Mouse (Mus musculus) left cerebral cortex, adult 8-10 months (tissue): Measurements from ENCODE around the gene Dscaml1. TPM values are rescaled to one million over a fixed set of nuclear protein-coding genes. Genes with fewer than 3 reads are reported as not detected.
A peak's percentile ranks its signal among the peaks of the same experiment; 100 is the strongest.

Experiments
- DNase-seq, 2 experiments: peaks; one replicate each; pipeline ENCODE4 v3.0.0; 2022; ENCODE audit warnings: low spot score in 2 of 2
- total RNA-seq, 4 experiments: library from RNA; stranded (reverse); gene quantifications; 2 replicates each; pipeline ENCODE4 v1.2.4; 2022

Gene Dscaml1
- total RNA-seq, 4 experiments from 2014 or later, result 42.5 to 65.6 (median 47.0) TPM

DNA sequence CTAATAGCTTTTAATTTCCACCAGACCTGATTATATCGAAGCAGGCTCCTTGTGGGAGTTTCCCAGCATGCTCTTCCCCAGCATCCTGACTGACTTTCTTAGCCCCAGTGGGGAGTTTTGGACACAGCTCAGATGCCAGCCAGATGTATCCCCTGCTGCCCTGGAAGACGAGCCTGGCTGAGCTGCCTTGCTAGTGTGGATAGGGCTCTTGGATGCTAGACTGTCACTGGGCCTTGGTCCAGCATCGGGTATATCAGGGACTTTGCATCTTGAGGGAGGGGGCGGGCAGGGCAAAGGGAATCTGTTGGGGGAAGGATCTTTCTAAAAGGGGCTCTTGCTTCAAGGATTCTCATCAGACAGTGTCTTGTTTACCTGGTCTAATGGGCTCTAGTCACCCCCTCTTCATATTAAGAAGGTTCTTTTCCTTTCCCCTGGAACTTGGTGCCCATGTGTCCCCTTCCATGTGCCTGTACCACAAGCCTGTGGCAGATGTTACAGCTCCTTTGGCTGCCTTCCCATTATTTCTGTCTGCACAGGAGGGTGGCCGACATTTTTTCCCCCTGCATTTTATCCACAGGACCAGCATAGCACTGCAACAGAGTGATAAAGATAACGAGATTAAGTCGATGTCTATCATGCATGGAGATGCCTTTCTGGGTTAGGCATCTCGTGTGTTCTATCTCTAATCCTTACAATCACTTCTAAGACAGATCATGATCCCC is 28.6 kb downstream of the Dscaml1 start:
- DNase-seq, result no peak

DNA sequence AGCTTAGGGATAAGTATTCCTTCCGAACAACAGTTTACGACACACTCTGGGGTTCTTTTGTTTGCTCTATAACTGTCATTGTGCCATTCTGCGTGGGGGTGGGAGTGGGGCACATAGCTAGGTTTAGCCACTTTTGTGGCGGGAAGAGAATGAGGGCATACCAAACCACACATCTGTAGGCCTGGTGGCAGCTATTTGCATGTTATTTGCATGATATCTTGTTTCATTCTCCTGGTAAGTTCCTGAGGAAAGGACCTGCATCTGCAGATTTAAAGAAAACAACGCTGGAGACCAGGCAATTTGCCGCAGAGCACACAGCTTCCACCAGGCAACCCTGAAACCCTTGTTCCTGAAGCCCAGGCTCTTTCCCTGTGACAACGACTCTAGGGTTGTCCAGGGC is 30.8 kb downstream of the Dscaml1 start:
- no peak for DNase-seq

DNA sequence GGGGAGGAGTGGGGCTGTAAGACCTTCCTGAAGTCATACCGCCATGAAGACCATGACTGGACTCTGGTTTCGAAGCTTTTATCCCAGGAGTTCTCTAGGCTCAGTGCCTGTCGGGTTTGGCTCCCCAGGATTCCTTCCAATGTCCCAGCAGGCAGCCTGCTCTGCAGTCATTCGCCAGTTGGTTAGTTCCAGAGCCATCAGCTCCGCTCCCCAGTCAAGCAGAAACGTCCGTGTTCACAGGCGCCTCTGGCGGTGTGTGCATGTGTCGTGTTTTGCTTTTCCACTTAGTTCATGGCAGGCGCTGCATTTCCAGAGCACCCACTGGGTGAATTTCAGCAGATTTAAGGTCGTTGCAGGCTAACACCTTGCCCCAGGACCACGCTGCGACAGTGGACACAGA is 31.9 kb downstream of the Dscaml1 start:
- no peak for DNase-seq

DNA sequence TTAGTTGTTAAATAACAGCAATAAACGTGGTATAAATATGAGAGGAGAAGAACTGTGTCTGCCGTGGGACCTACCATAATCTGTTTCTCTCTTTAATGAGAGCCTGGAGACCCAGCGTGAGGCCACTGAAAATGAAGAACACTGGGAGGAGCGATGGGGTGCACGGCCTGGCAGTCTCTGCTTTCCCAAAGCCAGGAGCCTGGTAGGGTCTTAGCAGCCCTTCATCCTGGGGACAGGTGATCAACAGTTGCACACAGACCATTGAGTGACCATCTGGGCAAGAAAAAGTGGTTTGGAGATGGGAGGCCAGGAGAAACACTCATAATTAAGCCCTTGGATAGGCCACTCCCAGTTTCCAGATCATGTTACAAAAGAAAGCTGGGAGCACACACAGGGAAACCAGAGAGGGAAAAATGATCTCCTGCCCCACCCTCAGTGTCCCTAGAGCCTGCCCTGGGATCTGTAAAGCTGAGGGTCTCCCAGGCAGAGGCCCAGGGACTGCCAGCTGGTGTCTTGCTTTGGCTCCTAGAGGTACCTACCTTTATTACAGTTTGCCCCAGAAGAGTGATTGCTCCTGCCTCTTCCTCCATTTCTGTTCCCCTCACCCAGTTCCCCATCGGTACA is 39.1 kb downstream of the Dscaml1 start:
- no peak for DNase-seq

DNA sequence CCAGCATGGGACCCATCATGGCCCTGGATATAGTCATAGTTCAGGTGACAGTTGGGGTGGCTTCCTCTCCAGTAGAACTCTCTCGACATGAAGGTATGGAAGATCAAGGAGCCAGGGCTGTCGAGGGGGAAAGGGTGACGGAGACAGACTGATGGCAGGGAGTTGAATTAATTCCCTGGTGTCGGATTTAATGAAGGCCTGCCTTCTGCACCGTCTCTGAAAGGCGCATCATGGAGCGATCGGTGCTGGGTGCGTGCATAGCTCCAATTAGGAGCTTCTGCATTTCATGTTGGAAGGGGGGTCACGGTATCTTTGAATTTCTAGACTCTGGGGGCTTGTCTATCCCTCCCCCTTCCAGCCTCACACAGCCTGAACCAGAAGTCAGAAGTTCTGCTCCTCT is 41.8 kb downstream of the Dscaml1 start:
- DNase-seq, result no peak

DNA sequence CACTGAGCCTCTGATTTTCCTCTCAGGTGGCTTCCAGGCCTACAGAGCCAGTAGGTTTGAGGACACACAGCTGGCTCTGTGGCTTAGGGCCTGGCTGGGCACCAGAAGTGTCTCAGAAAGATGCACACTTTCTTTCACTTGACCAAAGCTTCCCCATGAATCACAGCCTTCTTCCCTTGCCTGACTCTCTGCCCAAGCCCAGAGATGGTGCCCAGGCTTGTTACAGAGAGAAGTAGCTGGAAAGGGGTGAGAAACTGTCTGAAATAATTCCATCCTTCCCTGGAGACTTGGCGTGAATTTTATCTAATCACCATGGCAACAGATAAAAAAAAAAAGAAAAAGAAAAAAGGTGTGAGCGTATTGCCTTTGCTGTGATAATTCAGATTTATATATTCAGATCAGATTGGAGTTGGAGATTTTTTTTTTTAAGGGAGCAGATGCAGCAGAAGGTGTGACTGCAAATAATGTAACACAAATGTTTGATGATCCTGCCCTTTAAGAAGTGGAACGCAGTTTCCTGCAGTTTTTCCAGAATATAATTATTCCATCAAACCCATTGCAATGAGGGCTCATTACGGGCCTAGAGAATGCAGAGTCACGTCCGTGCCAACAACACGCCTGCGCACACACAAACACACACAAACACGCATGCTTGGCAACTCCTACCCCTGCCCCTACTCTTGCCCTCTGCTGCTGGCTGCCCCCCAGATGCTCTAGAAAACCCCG is 44.5 kb downstream of the Dscaml1 start:
- peak; percentile 35 to 68 for DNase-seq

DNA sequence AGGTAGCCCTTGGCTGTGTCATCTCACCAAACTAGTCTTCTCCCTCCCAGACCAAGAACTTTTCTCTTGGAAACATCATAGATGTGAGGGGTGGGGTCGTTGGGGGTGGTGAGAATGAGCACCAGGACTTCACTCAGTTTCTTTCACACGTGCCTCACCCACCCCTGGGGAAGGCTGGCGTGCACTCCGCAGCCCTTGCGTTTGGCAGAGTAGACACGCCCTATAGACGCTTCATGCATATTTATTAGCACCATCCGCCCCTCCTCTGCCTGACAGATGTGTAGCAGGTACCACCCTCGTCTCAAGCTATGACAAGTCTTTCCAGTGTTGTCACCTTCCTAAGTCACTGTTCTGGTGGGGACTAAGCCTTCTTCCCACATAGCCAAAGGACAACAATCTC is 45.3 kb downstream of the Dscaml1 start:
- DNase-seq, result no peak

DNA sequence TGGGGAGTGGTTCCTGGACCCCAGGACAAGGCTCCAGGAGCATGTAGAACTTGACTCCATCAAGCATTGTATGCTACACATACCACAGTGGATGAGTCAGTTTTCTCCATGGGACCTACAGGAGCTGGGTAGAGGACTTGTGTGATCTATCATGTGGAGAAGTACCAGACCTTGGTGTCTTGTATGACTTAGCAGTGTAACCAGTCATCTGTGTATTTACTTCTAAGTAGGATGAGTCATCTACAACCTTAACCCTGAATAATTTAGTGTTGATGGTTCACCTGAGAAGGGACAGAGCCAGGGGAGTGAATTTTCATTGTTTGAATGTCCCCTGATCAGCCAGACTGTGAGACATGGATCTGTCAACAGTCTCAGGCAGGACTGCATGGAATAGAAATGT is 48.4 kb downstream of the Dscaml1 start:
- no peak for DNase-seq

DNA sequence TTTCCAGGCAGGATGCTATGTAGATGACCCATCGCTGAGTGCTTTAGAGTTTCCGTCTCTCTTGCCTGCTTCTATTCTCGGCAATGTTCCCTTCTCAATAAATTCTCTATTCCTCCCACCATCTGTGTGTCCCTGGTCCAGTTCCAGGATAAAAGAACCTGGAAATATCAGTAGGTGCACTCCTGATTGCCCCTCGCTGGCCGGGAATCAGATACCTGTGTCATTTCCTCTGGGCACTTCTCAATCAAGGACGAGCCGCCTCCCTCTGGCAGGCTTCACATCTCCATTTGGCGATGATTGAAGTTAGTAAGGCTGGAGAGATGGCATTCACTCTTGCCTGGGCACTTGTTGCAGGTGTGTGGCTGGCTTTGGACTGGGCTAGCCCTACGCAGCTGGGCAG is 54.5 kb downstream of the Dscaml1 start:
- no peak for DNase-seq

DNA sequence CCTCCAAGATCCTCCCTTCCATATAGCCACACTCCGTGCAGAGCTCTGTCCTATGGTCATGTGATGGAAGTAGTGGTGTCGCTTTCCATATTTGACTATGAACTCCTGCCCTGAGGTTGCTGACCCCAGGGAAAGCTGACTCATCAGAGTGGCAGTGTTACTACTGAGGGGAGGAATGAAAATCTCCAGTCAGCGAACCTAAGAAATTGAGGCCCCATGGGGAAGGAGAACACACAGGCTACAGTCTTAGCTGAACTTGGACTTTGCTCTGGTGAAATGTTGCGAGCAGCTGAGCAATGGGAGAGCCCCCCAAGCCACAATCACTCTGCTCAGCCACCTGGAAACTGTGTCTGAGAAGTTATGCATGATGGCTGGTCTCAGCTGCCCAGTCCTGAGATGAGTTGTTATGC is 60.2 kb downstream of the Dscaml1 start:
- no peak for DNase-seq

DNA sequence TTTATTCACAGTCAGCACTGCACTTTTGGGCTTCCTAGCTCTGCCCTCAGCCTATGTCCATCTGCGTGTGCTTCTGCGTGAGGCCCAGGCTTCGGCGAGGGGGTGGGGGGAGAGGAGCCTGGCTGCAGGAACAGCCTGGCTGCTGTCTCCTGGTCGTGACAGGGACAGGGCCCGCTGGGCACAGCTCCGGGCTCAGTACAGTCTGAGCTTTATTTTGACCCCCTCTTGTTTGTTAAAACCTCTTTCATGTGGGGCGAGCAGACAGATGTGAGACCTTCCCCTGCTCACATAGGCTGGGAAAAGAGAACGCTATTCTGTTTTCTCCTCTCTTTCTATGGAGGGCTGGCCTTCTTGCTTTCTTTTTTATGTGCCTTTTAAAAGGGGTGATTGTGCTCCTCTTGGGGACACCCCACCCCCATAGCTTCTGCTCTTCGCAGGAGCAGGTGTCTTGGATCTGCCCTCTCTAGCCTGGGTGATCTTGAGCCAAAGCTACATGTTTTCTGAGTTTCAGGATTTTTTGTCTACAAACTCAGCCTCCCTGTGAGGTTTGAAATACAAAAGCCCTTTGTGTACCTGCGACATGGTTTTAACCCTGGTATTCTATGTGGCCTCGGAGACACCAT is 60.9 kb downstream of the Dscaml1 start:
- peak in 1 of 2 experiments; percentile 50 for DNase-seq

DNA sequence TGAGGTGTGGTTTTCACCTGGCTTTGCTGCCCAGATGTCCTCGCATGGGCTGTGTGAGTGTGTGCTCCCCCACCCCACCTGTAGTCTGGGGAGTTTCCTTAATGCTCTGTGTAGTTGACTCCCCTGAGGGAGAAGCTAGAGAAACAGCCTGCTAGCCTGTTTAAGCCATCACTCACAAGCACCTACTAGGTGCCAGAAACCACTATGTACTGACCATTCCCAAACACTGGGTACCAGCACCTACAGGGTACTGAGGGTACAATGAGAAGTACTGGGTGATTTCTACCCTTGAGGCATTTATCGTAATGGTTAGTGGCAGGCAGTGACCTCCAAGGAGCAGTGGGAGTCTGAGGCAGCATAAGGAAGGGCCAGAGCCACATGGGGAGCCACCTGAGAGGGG is 64.5 kb downstream of the Dscaml1 start:
- no peak for DNase-seq

DNA sequence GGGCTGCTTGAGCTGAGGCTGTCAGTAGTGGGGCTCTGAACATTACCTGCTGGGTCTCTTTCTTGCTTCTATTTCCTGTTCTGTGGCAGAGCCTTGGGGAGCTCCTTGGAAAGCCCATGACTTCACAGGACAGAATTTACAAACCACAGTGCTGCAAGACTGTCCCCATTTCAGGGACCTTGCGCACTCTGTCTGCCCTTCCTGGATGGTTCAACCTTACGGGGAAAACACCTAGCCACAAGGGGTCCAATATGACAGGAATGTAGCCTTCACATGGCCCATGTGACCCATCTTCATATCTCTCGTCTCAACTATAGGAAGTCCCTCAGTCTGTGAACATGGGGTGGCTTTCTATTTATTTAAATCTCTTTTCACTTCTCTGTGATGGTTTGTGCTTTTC is 68.5 kb downstream of the Dscaml1 start:
- no peak for DNase-seq

DNA sequence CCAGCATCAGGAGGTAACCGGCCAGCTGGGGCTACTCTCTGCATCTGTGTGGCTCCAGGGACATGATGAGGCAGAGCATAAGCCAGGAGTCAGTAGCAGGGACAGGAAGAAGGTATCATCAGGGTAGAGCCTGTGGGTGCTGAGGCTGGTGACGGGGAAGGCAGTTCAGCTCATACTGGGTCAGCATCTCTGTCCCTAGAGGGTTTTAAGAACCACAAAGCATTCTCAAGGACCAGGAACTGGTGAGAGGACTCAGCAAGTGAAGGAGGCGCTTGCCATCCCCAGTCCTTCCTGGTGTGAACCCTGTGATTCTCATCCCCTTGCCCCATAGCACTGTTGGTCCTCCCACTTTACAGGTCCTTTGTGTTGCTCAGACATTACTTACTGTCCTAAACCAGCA is 69.9 kb downstream of the Dscaml1 start:
- DNase-seq, result no peak

DNA sequence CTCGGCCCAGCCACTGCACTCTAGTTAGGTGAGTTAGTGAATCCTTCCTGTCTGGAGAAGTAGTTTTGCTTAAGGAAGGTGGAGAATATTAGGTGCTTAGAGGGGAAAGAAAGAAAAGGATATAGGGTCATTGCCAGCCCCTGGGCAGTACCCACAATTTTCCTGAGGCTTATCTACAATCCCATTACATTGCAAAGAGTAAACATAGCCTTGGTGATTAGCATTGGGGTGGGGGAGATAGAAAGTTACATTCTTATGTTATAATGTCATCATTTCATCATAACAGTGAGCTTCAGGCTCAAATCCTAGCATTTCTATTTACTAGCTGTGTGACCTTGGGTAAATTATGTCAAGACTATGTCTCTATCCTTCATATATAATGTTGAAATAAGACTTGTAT is 70.5 kb downstream of the Dscaml1 start:
- no peak for DNase-seq

DNA sequence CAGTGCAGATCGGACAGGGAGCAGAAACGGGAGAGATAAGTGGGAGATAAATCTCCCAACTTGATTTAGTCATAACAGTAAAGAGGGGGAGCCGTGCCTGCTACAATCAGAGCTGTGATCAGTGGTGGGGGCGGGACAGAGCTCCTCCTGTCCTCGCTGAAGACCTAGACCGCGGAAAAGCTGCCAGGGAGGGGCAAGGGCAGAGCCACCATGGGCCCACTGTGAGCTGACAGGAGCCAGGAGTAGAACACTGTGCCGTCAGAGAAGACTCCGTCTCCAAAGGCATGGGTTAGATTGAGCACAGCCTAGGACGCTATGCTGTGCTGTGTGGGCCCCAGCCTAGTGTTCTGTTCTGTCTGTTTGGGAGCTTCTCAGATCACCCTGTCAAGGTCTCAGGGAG is 72.8 kb downstream of the Dscaml1 start:
- DNase-seq, result no peak

DNA sequence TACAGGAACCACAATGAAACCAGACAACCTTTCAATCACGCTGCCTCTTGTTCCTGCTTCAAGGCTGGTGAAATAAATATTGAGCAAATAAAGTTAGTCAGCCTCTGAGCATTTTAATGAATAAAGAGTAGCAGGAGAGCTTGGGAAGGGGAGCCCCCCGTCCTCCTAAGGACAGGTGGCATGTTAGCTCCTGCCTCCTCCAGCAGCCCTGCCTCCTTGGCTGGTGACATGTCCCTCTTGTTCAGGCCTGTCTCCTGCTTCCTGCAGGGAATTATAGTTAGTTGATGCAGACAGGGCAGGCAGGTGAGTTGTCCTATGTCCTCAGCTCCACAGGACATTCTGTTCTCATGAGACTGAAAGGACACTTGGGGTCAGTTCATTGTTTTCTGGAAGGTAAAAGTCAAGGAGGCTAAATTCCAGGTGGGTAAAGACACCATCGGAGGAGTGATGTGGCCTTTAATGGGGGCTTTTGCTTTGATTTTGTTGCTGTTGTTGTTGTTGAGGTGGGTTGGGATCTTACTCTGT is 73.7 kb downstream of the Dscaml1 start:
- DNase-seq, result no peak

DNA sequence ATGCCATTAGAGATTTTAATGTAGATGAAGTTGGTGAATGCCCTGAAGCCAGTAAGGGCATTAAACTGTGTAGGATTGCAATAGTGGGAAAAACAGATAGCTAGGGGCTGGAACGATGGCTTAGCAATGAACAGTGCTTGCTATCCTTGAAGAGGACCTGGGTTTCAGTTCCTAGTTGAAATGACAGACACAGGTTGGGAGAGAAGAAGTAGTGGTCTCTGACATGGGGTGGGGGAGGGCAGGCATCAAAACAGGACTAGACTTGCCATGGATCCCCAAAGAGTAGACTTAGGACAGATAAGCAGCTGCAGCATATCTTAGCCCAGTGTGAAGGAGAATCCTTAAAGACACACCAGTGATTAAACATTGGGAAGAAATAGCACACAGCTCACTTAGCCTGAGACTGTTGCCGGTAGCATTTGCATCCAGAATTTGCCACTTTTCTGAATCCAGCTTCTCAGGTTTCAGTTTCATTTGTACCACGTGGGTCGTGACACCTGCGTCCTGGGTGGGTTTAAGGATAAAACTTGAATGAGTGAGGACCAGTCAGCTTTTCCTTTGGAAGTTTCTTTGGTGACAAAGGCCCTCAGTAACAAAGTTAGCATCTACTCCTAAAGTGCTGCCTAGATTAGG is 75.0 kb downstream of the Dscaml1 start:
- no peak for DNase-seq

DNA sequence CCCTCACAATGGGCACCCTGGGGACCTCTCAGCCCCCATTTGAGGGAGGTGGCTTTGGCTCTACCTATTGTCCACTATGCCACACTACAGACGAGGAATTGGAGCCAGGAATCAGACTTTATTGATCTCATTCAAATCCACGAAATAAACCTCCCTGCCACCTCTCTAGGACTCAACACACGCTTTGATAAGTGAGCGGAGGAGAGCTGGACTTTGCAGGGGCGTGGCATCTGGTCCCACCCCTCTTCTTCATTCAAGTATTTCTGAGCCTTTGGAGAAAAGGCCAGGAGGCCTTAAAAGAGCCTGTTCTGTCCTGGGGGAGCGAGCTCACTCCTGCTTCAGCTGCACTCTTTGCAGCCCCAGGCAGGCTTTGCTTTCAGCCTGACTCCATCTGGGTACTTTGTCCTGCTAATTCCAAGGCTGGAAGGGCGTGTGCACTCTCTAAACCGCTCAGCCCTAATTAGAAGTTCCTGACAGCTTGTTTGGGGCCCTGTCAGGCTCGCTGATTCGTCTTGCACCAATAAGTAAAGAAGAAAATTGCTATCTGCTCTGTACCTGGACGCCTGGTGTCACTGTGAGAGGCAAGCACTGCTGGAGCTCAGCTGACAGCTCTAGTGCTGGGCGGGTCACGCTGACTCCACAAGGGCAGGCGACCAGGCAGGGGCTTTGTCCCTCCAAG is 75.7 kb downstream of the Dscaml1 start:
- no peak for DNase-seq

DNA sequence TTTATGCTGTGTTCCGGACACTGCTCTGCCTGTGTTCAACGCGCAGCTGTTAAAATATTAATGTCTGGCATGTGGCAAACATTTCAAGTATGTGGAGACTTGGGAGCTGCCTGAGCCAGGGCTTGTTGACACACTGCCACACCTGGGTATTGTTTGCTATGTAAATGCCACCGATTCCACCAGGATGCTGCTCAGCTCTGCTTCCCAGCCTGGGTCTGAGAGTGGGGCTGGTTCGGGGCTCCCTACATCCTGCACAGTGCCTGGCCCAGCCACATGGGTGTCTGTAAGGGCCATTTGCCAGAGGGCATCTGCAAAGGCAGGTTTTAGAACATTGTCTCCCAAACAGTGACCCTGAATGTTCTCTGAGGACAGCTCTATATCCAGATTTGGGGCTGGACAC is 78.5 kb downstream of the Dscaml1 start:
- no peak for DNase-seq

DNA sequence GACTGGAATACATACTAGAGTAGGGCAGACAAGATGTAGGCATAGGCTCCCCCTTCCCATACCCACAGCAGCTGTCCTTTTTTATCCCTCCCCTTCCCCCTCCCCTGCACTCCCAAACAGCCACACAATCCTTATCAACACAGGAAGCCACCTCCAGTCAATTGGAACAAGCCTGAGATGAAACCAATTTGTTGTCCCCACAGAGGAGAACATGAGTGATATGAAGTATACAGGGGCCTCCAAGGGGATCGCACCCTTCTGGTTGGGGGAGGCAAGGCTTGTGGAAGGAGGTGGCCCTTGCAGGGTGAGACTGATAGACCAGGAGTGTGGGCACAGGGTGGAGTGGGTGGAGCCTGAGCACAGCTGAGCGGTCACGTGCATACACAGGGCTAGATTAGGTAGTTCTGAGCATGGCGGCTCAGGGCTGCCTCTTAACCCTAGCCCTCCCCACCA is 79.1 kb downstream of the Dscaml1 start:
- DNase-seq, result no peak
